Mouse (Mus musculus): Measurements from ENCODE around the gene Klhl22.

- TF ChIP-seq CTCF (IDR thresholded peaks at IDR 0.05; ENCODE audit: low read depth) = no peak
- no peak for TF ChIP-seq EP300 (IDR thresholded peaks at IDR 0.05; ENCODE audit: low read depth)
Measured at GRCm38 (mm10) chr16:17733646-17734045, 25.8 kb upstream of the Klhl22 start.

Measured in heart, postnatal 0 days (tissue).